Mouse (Mus musculus): ENCODE results near the gene Hmg20a. TPM values are rescaled to one million over a fixed set of nuclear protein-coding genes. Genes with fewer than 3 reads are reported as not detected.
A peak's percentile ranks its signal among the peaks of the same experiment; 100 is the strongest.

Hmg20a gene
- polyA plus RNA-seq, 1 experiment from 2014 or later: 70.3 TPM

- H3K27me3 ChIP-seq (ENCODE audit: insufficient read depth, poor library complexity, severe bottlenecking): no peaks in the 10 kb centered on the region
- DNase-seq (ENCODE audit: low spot score): no peak
- H3K4me3 ChIP-seq: no peak overlapping the region
- no peak overlapping the region for H3K27ac ChIP-seq
- no peaks in the 10 kb centered on the region for H3K9me3 ChIP-seq
- peaks cover 14% of the 10 kb centered on the region for H3K4me1 ChIP-seq (replicated peaks)
- peaks cover 2% of the 10 kb centered on the region; the same call in 1 of the 2 replicates for H3K36me3 ChIP-seq
- WGBS: 89% methylated on average over 5 of the region's 5 CpGs
Measured at GRCm38 (mm10) chr9:56460987-56461386, 42.6 kb downstream of the Hmg20a start.

GRCm38 (mm10) chr9:56462606-56463005 is 44.2 kb downstream of the Hmg20a start:
- Histone ChIP-seq H3K9me3 (no peaks in the 10 kb centered on the region), H3K36me3 (peaks cover 12% of the 10 kb centered on the region), H3K4me3 (no peak overlapping the region), H3K27me3 (ENCODE audit: insufficient read depth, poor library complexity, severe bottlenecking) (no peaks in the 10 kb centered on the region), H3K27ac (no peak overlapping the region), H3K4me1 (replicated peaks) (peaks cover 17% of the 10 kb centered on the region)
- DNase-seq (ENCODE audit: low spot score): no peak
- WGBS: 86% methylated on average over 1 of the region's 1 CpGs

DNA sequence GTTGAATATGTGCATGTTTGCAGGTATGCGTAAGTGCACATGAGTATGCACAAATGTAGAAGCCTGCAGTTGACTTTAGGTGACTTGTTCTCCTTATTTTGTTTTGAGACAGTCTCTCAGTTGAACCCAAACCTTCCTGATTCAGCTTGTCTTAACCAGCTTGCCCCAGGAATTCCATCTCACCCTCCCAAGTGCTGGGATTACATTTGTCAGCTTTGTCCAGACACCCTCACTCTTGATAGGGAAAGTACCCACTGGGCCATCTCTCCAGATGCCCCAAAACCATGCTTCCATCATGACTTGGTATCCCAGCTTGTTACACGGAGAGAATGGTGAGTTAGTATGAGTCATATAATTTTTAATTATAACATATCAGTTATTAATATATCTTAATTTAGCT is 44.6 kb downstream of the Hmg20a start:
- Histone ChIP-seq H3K4me3 (no peak overlapping the region), H3K4me1 (replicated peaks) (peaks cover 17% of the 10 kb centered on the region), H3K36me3 (peaks cover 16% of the 10 kb centered on the region), H3K9me3 (no peaks in the 10 kb centered on the region), H3K27me3 (ENCODE audit: insufficient read depth, poor library complexity, severe bottlenecking) (no peaks in the 10 kb centered on the region), H3K27ac (no peak overlapping the region)
- 91% methylated on average over 2 of the region's 2 CpGs for WGBS
- DNase-seq (ENCODE audit: low spot score): no peak

- Histone ChIP-seq H3K27ac (no peak overlapping the region), H3K9me3 (no peaks in the 10 kb centered on the region), H3K4me1 (replicated peaks) (peaks cover 17% of the 10 kb centered on the region), H3K4me3 (no peak overlapping the region), H3K36me3 (peaks cover 25% of the 10 kb centered on the region), H3K27me3 (ENCODE audit: insufficient read depth, poor library complexity, severe bottlenecking) (no peaks in the 10 kb centered on the region)
- 74% methylated on average over 4 of the region's 4 CpGs for WGBS
- DNase-seq (ENCODE audit: low spot score): no peak
Measured at GRCm38 (mm10) chr9:56463686-56464515, 45.5 kb downstream of the Hmg20a start.

- Histone ChIP-seq H3K4me1 (replicated peaks) (peaks cover 18% of the 10 kb centered on the region), H3K36me3 (peaks cover 33% of the 10 kb centered on the region), H3K27me3 (ENCODE audit: insufficient read depth, poor library complexity, severe bottlenecking) (no peaks in the 10 kb centered on the region), H3K4me3 (no peak overlapping the region), H3K27ac (peak overlapping the region; percentile 66), H3K9me3 (no peaks in the 10 kb centered on the region)
- no peak for DNase-seq (ENCODE audit: low spot score)
- 56% methylated on average over 23 of the region's 23 CpGs for WGBS
Measured at GRCm38 (mm10) chr9:56464863-56465654, 46.6 kb downstream of the Hmg20a start.

DNA sequence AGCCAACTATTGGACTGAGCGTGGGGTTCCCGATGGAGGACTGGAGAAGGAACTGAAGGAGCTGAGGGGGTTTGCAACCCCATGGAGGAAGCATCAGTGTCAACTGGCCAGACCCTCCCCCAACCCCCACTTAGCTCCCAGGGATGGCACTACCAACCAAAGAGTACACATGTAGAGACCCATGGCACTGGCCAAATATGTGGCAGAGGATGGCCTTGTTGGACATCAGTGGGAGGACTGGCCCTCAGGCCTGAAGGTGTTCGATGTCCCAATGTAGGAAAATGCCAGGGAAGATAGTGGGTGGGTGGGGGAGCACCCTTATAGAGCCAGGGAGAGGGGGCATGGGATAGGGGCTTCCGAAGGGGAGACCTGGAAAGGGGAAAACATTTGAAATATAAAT is 47.8 kb downstream of the Hmg20a start:
- Histone ChIP-seq H3K27ac (no peak overlapping the region), H3K9me3 (no peaks in the 10 kb centered on the region), H3K4me1 (replicated peaks) (peaks cover 22% of the 10 kb centered on the region), H3K36me3 (peaks cover 35% of the 10 kb centered on the region), H3K4me3 (no peak overlapping the region), H3K27me3 (ENCODE audit: insufficient read depth, poor library complexity, severe bottlenecking) (no peaks in the 10 kb centered on the region)
- 94% methylated on average over 4 of the region's 4 CpGs for WGBS
- no peak for DNase-seq (ENCODE audit: low spot score)

- H3K27me3 ChIP-seq (ENCODE audit: insufficient read depth, poor library complexity, severe bottlenecking): no peaks in the 10 kb centered on the region
- peaks cover 16% of the 10 kb centered on the region for H3K4me1 ChIP-seq (replicated peaks)
- H3K27ac ChIP-seq: no peak overlapping the region
- DNase-seq (ENCODE audit: low spot score): no peak
- 57% methylated on average over 2 of the region's 2 CpGs for WGBS
- H3K36me3 ChIP-seq: peaks cover 61% of the 10 kb centered on the region
- no peak overlapping the region for H3K4me3 ChIP-seq
- no peaks in the 10 kb centered on the region for H3K9me3 ChIP-seq
Measured at GRCm38 (mm10) chr9:56469656-56470055, 51.2 kb downstream of the Hmg20a start.

DNA sequence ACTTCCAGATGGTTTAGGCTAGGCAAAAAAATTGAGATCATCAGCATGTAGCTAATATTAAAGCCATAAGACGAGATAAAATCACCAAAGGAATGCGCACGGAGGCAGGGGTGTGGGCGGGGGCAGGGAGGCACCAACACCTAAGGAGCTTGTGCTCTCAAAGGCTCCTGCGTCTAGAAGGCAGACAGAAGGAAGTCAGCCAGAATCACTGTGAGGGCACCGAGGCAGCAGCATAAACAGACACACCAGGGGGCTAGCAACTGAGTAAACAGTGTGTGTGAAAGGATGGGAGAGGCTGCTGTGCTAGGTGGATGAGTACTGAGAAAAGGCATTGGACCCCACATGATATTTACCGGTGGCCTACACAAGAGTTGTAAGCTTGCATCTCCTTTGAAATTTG is 51.9 kb downstream of the Hmg20a start:
- Histone ChIP-seq H3K4me1 (replicated peaks) (peaks cover 10% of the 10 kb centered on the region), H3K36me3 (peaks cover 67% of the 10 kb centered on the region), H3K9me3 (no peaks in the 10 kb centered on the region), H3K4me3 (no peak overlapping the region), H3K27me3 (ENCODE audit: insufficient read depth, poor library complexity, severe bottlenecking) (no peaks in the 10 kb centered on the region), H3K27ac (no peak overlapping the region)
- no peak for DNase-seq (ENCODE audit: low spot score)
- WGBS: 24% methylated on average over 7 of the region's 7 CpGs

DNA sequence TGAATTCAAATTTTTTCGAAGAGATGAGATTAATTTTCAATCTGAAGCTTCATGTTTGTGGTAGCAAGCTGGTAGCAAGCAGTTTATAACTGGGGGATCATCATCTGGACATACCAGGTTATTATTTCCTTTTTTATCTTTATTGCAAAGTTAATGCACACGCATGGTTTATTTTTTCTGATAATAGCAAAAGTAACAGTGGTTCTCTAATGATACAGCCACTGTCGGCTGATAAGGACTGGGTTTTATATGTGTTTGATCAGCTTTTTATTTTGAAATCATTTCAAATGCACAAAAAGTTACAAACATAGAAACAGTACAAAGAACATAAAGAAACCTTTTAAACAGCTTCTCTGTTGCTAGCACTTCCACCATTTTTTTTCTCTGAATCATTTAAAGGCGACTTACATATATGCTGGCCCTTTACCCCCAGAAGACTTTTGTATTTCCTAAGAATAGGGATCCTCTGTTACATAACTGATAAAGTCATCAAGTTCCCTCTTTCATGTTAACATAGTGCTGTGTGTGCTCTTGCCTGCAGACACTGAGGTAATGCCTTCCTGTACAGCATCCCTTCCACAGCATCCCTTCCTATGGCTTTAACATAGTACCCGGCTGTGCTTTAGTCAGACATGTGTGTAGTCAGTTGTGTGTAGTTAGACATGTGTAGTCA is 60.7 kb downstream of the Hmg20a start:
- no peak overlapping the region for H3K27ac ChIP-seq
- DNase-seq (ENCODE audit: low spot score): no peak
- H3K27me3 ChIP-seq (ENCODE audit: insufficient read depth, poor library complexity, severe bottlenecking): no peaks in the 10 kb centered on the region
- 91% methylated on average over 5 of the region's 5 CpGs for WGBS
- no peaks in the 10 kb centered on the region for H3K9me3 ChIP-seq
- no peaks in the 10 kb centered on the region for H3K4me1 ChIP-seq (replicated peaks)
- no peak overlapping the region for H3K4me3 ChIP-seq
- peaks cover 69% of the 10 kb centered on the region for H3K36me3 ChIP-seq

DNA sequence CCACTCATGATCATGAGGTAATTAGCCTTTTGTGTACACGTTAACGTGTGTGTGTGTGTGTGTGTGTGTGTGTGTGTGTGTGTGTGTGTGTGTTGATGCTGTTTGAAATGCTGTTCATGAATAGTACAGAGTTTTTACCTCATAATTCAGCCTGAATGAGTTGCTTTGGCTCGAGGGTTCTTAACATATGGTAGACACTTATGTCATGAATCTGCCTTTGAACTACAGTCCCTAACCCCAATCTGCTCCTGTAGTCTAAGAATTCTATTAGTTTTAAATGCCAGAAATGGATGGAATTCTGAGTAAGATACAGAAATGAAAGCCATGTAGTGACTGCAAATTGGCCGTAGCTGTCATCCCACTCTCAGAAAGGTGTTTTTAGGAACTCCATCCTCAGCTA is 64.2 kb downstream of the Hmg20a start:
- Histone ChIP-seq H3K27me3 (ENCODE audit: insufficient read depth, poor library complexity, severe bottlenecking) (no peaks in the 10 kb centered on the region), H3K36me3 (peaks cover 48% of the 10 kb centered on the region), H3K4me3 (no peak overlapping the region), H3K4me1 (replicated peaks) (no peaks in the 10 kb centered on the region), H3K9me3 (no peaks in the 10 kb centered on the region), H3K27ac (no peak overlapping the region)
- 89% methylated on average over 4 of the region's 4 CpGs for WGBS
- no peak for DNase-seq (ENCODE audit: low spot score)

- H3K27me3 ChIP-seq (ENCODE audit: insufficient read depth, poor library complexity, severe bottlenecking): no peaks in the 10 kb centered on the region
- WGBS: 94% methylated on average over 1 of the region's 1 CpGs
Measured at GRCm38 (mm10) chr9:56485423-56485822, 67.0 kb downstream of the Hmg20a start.

DNA sequence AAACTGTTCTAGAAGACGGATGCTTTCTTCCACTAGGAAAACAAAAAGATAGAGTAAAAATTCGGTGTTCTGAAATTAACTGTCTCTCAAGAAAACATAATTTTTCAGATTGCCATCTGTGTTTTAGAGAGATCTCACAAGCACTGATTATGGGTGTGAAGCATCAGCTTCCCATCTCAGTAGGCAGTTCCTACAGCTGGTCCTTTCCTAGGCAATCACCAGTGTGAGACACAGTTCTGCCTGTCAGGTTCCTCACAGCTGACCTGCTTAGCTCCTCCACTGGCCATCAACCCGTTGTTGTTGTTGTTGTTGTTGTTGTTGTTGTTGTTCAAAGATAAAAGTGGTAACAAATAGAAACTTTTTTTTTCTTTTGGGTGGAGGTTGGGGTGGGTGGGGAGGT is 67.7 kb downstream of the Hmg20a start:
- Histone ChIP-seq H3K4me3 (no peak overlapping the region), H3K27me3 (ENCODE audit: insufficient read depth, poor library complexity, severe bottlenecking) (no peaks in the 10 kb centered on the region), H3K9me3 (no peaks in the 10 kb centered on the region), H3K36me3 (peaks cover 74% of the 10 kb centered on the region), H3K27ac (no peak overlapping the region), H3K4me1 (replicated peaks) (no peaks in the 10 kb centered on the region)
- 86% methylated on average over 3 of the region's 3 CpGs for WGBS
- no peak for DNase-seq (ENCODE audit: low spot score)

More at GRCm38 (mm10) chr9:56485423-56485822, 67.0 kb downstream of the Hmg20a start:
- H3K27ac ChIP-seq: no peak overlapping the region
- no peaks in the 10 kb centered on the region for H3K9me3 ChIP-seq
- no peak overlapping the region for H3K4me3 ChIP-seq
- no peak for DNase-seq (ENCODE audit: low spot score)
- peaks cover 71% of the 10 kb centered on the region for H3K36me3 ChIP-seq
- H3K4me1 ChIP-seq (replicated peaks): no peaks in the 10 kb centered on the region

DNA sequence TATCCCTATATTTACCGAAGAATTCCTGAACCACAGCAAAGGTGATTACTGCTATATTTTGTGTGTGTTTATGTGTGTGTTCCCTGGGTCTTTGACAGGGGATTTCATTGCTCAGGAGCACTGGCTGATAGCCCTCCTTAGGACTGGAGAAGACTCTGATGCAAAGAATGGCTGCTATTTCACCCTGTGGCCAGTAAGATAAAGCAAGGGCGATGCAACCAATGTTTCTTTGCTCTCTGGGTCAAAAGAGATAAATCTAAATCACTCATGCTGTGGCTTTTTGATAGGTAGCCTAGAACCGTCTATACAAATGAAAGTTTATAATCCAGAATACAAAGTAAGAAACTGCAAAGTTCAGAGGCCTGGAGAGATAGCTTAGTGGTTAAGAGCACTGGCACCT is 69.2 kb downstream of the Hmg20a start:
- Histone ChIP-seq H3K27ac (no peak overlapping the region), H3K9me3 (no peaks in the 10 kb centered on the region), H3K36me3 (peaks cover 76% of the 10 kb centered on the region), H3K27me3 (ENCODE audit: insufficient read depth, poor library complexity, severe bottlenecking) (no peaks in the 10 kb centered on the region), H3K4me1 (replicated peaks) (no peaks in the 10 kb centered on the region), H3K4me3 (no peak overlapping the region)
- 92% methylated on average over 3 of the region's 3 CpGs for WGBS
- no peak for DNase-seq (ENCODE audit: low spot score)

Measured in hindbrain, embryonic 10.5 days (tissue).